Mouse (Mus musculus): ENCODE measurements at regions not wholly inside any gene's neighbourhood (a gene's known extent, or its start where the extent isn't known, plus 50 kb on each side); places are given as distances from the start of the nearest gene placed in this dataset.

DNA sequence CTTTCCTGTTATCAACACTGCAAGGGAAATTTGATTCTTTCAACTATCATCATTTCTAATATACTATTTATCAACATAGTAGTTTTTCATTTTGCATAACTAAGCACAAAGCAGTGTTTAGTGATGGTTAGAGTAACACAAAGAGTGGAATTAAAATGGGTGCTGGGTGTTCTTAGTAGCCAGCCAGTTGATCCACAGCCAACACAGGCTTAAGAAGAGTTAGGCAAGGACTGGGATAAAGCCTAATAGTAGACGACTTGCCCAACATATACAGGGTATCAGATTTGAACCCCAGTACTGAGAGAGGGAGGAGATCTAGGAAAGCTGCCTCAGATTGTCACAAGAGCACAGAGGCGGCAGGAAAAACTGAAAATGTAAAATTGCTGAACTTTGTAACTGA is 160.2 kb upstream of the Gm765 start:
- no peak for TF ChIP-seq CTCF (IDR thresholded peaks at IDR 0.05; ENCODE audit: low read depth)
- no peak for TF ChIP-seq EP300 (IDR thresholded peaks at IDR 0.05; ENCODE audit: low read depth)

All from liver, postnatal 0 days (tissue).